Mouse (Mus musculus): ENCODE measurements around the gene Steap4. TPM values are rescaled to one million over a fixed set of nuclear protein-coding genes. Genes with fewer than 3 reads are reported as not detected.
"Not testable (repeated sequence)": the region's sequence is repeated elsewhere in the genome, so short reads cannot be mapped to it uniquely, and the experiment has no call there.

Gene Steap4
- total RNA-seq, 2 experiments from 2014 or later, result 30.0 to 41.2 TPM

GRCm38 (mm10) chr5:7987962-7988361 lies 27.7 kb downstream of the Steap4 start:
- intact Hi-C loops (cut with DNase I), result no loop called here
- no peak for DNase-seq

GRCm38 (mm10) chr5:7988415-7988814 lies 28.2 kb downstream of the Steap4 start:
- no peak for DNase-seq
- intact Hi-C loops (cut with DNase I), result no loop called here

- DNase-seq; intact Hi-C loops (cut with DNase I): not testable (repeated sequence)
These were observed 31.4 kb downstream of the Steap4 start for GRCm38 (mm10) chr5:7991631-7992030.

GRCm38 (mm10) chr5:7993766-7994165 lies 33.5 kb downstream of the Steap4 start:
- intact Hi-C loops (cut with DNase I), result no loop called here
- no peak for DNase-seq

- no peak for DNase-seq
- intact Hi-C loops (cut with DNase I), result no loop called here
These were observed 35.1 kb downstream of the Steap4 start for GRCm38 (mm10) chr5:7995288-7995897.

- intact Hi-C loops (cut with DNase I), result no loop called here
- DNase-seq, result peak in 1 of 2 experiments; percentile 20
These were observed 36.3 kb downstream of the Steap4 start for GRCm38 (mm10) chr5:7996401-7997044.

GRCm38 (mm10) chr5:7997086-7997485 lies 36.8 kb downstream of the Steap4 start:
- DNase-seq, result no peak
- intact Hi-C loops (cut with DNase I), result no loop called here

GRCm38 (mm10) chr5:8000466-8000865 lies 40.2 kb downstream of the Steap4 start:
- intact Hi-C loops (cut with DNase I), result no loop called here
- no peak for DNase-seq

- intact Hi-C loops (cut with DNase I), result no loop called here
- DNase-seq, result no peak
These were observed 42.6 kb downstream of the Steap4 start for GRCm38 (mm10) chr5:8002827-8003226.

GRCm38 (mm10) chr5:8013276-8013675 lies 53.0 kb downstream of the Steap4 start:
- intact Hi-C loops (cut with DNase I), result no loop called here
- DNase-seq, result no peak

Other genes starting within 250 kb of the Steap4 start
- gene Sri, start 85.6 kb downstream of the Steap4 start, total RNA-seq (2021), result 100 to 1,000 TPM; 147 to 160 TPM